Mouse (Mus musculus) lung, adult 2 months (tissue): ENCODE measurements around the gene Fancg. TPM values are rescaled to one million over a fixed set of nuclear protein-coding genes. Genes with fewer than 3 reads are reported as not detected.

ENCODE experiments used
- DNase-seq: peaks from one replicate; pipeline ENCODE4 v3.0.0; 2022
- H3K4me1 ChIP-seq: fragments of 200-500 bp; 2 replicates; pipeline ENCODE4 v1.6.1; 2011; ENCODE audit warnings: low read length; ENCODE audit not compliant: control insufficient read depth, insufficient read depth
- H3K4me3 ChIP-seq: fragments of 200-500 bp; replicated peaks from 2 replicates; pipeline ENCODE3; 2011; ENCODE audit warnings: low read depth, mild to moderate bottlenecking, control low read depth, low read length; ENCODE audit errors: extremely low read depth
- CTCF ChIP-seq: fragments of 200-500 bp; IDR thresholded peaks from 2 replicates; pipeline ENCODE4 v1.5.1; 2011; ENCODE audit warnings: mild to moderate bottlenecking, low read length, control low read depth; ENCODE audit not compliant: insufficient read depth
- POLR2A ChIP-seq: fragments of 200-500 bp; IDR thresholded peaks from 2 replicates; pipeline ENCODE4 v1.6.1; 2011; ENCODE audit warnings: low read depth, mild to moderate bottlenecking, control low read depth, low read length, borderline replicate concordance; ENCODE audit errors: extremely low read depth
- WGBS: fragments of 180-500 bp; shearing (Covaris S2); methylation state at CpG from one replicate; pipeline ENCODE4 v1.1.7; 2018; 5-methylcytosine and 5-hydroxymethylcytosine counted together
- polyA plus RNA-seq: library from polyadenylated mRNA; depleted of rRNA; stranded (reverse); fragments of >200 nt; gene quantifications from 2 replicates; pipeline ENCODE4 v1.2.3, GENCODE M21; 2012

Fancg gene
- polyA plus RNA-seq, 1 experiment, result 12.8 TPM

DNA sequence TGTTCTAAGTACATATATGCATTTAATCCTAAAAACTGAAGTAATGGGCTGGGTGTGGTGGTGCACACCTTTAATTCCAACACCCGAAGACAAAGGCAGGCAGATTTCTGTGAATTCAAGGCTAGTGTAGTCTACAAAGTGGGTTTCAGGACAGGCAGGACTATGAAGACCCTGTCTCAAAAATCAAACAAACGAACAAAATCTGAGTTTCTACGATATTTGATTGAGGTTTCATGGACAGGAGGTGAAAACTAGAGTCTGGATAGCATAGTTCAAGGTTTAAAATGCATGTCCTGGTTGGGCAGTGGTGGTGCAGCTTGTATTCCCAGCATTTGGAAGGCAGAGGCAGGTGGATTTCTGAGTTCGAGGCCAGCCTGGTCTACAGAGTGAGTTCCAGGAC lies 41.0 kb downstream of the Fancg start, which contains the start of gene 1700022I11Rik:
TSS of gene 1700022I11Rik (plus strand) at position 301 of the 400 bp plus-strand sequence.
- Histone ChIP-seq H3K4me1 (no peaks in the 10 kb centered on the region), H3K4me3 (no peak within 1 kb of the TSS)
- TF ChIP-seq CTCF, result no peak
- TF ChIP-seq POLR2A, result no peak
- DNase-seq, result no peak
- WGBS, result 90% methylated on average over 4 of the region's 4 CpGs

DNA sequence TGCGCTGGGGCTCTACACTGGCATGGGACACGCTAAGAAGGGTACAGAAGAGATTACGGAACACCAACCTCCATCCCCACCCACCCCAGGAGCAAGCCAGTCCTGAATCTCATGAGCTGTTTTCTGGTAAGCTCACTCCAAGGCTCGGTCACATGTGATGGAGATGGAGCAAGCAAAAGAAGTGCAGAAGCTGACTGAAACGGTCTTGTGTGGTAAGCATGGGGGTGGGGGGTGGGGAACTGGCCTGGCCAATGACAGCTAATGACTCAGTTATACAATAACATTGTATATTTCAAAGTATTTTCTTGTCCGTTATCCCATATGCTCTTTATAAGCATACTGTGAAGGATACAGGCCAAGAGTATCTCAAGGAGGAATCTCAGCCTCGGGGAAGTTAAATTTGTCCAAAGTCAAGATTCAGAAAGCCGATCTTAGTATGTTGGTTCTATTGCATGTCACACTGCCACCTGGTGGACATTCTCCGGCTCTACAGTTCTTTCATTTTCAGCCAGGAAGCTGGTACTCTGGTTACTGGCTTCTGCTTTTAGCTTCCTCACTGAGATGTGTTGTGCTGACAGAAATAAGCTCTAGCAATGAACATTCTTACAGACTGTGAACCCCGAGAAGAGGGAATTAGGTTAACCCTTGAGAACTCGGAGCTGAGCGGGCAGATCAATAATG lies 45.1 kb downstream of the Fancg start:
- DNase-seq, result no peak
- no peak for TF ChIP-seq POLR2A
- peak; percentile 45; the same call in 1 of the 2 replicates for TF ChIP-seq CTCF
- 17% methylated on average over 12 of the region's 12 CpGs for WGBS
- no peaks in the 10 kb centered on the region for H3K4me1 ChIP-seq
- H3K4me3 ChIP-seq, result no peak overlapping the region

DNA sequence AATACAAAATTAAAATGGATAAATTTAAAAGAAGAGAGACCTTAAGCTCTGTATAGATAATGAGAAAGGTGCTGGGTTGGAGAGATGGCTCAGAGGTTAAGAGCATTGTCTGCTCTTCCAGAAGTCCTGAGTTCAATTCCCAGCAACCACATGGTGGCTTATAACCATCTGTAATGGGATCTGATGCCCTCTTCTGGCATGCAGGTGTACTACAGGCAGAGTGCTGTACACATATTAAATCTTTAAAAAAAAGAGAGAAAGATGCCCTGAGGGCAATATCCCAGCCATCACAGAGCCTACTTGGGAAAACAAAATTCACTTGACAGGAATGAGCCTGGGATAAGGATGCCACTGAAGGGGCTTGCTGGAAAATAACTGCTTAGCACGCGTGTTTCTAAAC lies 46.8 kb downstream of the Fancg start:
- WGBS, result 94% methylated on average over 2 of the region's 2 CpGs
- Histone ChIP-seq H3K4me1 (no peaks in the 10 kb centered on the region), H3K4me3 (no peak overlapping the region)
- TF ChIP-seq CTCF, result no peak
- TF ChIP-seq POLR2A, result no peak
- no peak for DNase-seq

DNA sequence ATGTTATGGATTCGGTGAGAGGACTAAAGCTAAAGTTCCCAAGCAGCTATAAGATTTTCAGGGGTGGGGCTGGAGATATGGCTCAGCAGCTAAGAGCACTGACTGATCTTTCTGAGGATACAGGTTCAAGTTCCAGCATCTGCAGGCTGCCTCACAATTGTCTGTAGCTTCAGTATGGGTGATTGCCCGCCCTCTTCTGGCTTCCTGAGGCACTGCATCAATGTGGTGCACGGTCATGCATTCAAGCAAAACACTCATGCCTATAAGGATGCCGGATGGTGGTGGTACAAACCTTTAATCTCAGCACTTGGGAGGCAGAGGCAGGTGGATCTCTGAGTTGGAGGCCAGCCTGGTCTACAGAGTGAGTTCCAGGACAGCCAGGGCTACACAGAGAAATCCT lies 48.7 kb downstream of the Fancg start:
- 16% methylated on average over 4 of the region's 4 CpGs for WGBS
- peak; percentile 57 for DNase-seq
- no peaks in the 10 kb centered on the region for H3K4me1 ChIP-seq
- no peak for TF ChIP-seq POLR2A
- peak; percentile 90 for TF ChIP-seq CTCF
- H3K4me3 ChIP-seq, result no peak overlapping the region

DNA sequence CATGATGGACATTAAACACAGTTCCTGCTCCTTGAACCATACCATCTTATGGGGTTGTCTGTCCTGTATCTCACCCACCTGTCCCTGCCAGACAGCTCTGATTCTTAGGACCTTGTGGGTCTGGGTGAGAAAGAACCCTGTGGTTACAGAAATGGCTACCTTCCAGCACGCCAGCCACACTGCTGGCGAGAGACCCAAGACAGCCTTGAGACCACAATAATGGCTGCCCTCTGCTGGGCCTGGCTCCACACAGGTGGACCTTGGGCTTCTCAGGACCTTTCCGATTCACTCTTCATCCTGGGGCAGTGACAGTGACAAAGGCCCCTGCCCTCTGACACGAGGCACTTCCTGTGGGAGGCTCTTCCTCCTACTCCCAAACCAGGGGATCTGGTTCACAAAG lies 50.9 kb downstream of the Fancg start:
- no peaks in the 10 kb centered on the region for H3K4me1 ChIP-seq
- H3K4me3 ChIP-seq, result no peak overlapping the region
- TF ChIP-seq POLR2A (no peak), CTCF (no peak)
- no peak for DNase-seq
- 58% methylated on average over 4 of the region's 4 CpGs for WGBS

DNA sequence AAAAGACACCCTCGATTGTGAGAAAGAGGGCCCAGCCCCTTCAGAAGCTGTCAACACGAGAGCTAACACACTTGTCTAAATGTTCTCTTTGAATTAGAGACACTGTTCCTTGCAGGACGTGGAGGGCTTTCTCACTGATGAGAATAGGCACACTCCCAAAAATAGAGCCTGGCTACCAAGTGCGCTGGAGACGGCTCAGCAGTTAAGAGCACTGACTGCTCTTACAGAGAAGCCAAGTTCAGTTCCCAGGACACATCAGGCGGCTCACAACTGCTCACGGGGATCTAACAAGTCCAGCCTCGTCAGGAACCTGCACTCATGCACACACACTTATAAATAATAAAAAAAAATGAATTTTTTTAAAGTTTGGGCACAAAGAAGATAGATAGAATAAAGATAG lies 51.4 kb downstream of the Fancg start:
- Histone ChIP-seq H3K4me3 (no peak overlapping the region), H3K4me1 (no peaks in the 10 kb centered on the region)
- WGBS, result 65% methylated on average over 8 of the region's 8 CpGs
- no peak for DNase-seq
- TF ChIP-seq CTCF, result no peak
- no peak for TF ChIP-seq POLR2A

DNA sequence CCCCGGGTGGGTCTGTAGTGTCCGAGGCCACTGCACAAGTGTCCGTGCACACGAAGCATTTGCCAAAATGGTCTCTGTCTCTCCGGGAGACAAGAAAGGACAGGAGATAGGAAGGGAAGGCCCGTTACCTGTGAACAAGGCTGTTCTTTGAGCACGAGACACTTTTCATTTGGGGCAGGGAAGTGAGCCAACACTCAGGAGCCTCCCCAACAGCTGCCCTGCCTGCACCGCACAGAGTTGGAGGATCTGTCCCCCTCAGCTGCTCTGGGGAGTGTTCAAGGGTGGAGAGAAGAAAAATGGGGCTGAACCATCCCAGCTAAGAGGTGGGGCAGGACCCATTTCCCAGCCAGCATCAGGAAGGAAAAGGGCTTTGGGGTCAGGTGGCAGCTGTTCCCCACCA lies 52.3 kb downstream of the Fancg start:
- DNase-seq, result no peak
- 85% methylated on average over 8 of the region's 8 CpGs for WGBS
- Histone ChIP-seq H3K4me3 (no peak overlapping the region), H3K4me1 (no peaks in the 10 kb centered on the region)
- TF ChIP-seq CTCF (no peak), POLR2A (no peak)

DNA sequence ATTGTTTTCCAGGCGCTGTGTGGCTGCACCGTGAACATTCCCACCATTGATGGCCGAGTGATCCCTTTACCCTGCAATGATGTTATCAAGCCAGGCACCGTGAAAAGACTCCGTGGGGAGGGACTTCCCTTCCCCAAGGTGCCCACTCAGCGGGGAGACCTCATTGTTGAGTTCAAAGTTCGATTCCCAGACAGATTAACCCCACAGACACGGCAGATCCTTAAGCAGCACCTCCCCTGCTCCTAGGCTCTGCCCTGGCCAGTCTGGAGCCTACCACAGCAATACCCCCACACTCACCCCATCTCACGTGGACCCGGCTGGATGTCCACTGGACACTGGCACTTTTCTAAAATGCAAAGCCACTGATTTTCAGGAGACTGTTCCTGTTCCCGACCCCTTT lies 53.0 kb downstream of the Fancg start:
- H3K4me3 ChIP-seq, result no peak overlapping the region
- no peak for DNase-seq
- no peaks in the 10 kb centered on the region for H3K4me1 ChIP-seq
- TF ChIP-seq CTCF, result no peak
- TF ChIP-seq POLR2A, result no peak
- 80% methylated on average over 11 of the region's 11 CpGs for WGBS

DNA sequence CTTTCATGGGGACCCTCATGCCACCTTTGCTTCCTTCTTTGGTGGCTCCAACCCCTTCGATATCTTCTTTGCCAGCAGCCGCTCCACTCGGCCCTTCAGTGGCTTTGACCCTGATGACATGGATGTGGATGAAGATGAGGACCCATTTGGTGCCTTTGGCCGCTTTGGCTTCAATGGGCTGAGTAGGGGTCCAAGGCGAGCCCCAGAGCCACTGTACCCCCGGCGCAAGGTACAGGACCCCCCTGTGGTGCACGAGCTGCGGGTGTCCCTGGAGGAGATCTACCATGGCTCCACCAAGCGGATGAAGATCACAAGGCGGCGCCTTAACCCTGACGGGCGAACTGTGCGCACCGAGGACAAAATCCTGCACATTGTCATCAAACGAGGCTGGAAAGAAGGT lies 53.7 kb downstream of the Fancg start:
- H3K4me1 ChIP-seq, result no peaks in the 10 kb centered on the region
- TF ChIP-seq CTCF (no peak), POLR2A (no peak)
- no peak overlapping the region for H3K4me3 ChIP-seq
- WGBS, result 94% methylated on average over 17 of the region's 17 CpGs
- no peak for DNase-seq

DNA sequence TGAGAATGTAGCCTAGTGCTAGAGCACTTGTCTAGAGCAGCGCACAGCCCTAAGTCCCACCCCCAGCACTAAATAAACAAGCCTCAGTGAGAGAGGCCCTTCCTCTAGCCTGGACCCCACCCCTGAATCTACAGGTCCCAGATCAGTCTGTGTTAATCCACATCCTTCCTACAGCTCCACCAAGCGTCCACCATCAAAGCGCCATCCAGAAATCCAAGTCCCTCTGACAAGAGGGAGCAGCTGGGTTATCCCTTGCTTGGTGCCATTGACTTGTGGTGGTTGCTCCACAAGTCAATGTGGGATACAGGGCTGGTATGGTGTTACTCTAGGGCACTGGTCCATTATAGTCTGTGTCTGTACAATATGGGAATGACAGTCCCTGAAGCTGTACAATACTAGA lies 55.1 kb downstream of the Fancg start:
- 92% methylated on average over 3 of the region's 3 CpGs for WGBS
- H3K4me3 ChIP-seq, result no peak overlapping the region
- TF ChIP-seq CTCF (no peak), POLR2A (no peak)
- DNase-seq, result no peak
- peaks cover 4% of the 10 kb centered on the region for H3K4me1 ChIP-seq
